Mouse (Mus musculus) midbrain, embryonic 12.5 days (tissue): ENCODE results near the gene Gm8126. TPM values are rescaled to one million over a fixed set of nuclear protein-coding genes. Genes with fewer than 3 reads are reported as not detected.
"Not testable (repeated sequence)": the region's sequence is repeated elsewhere in the genome, so short reads cannot be mapped to it uniquely, and the experiment has no call there.

Source experiments
- ATAC-seq: fragments of 200-750 bp; cut with Nextera tagmentation; 2 replicates; pipeline ENCODE4 v1.8.0; 2017; ENCODE audit warnings: low read depth, moderate TSS enrichment, moderate library complexity; ENCODE audit not compliant: low FRiP score
- H3K27ac ChIP-seq: fragments of 300-500 bp; sonication (generic); replicated peaks from 2 replicates; pipeline ENCODE4 v1.5.1; 2016; ENCODE audit warnings: mild to moderate bottlenecking
- H3K27me3 ChIP-seq: fragments of 300-500 bp; sonication (generic); 2 replicates; pipeline ENCODE4 v1.6.1; 2016; ENCODE audit warnings: mild to moderate bottlenecking
- H3K36me3 ChIP-seq: fragments of 300-500 bp; sonication (generic); 2 replicates; pipeline ENCODE4 v1.6.1; 2016
- H3K4me1 ChIP-seq: fragments of 300-500 bp; sonication (generic); 2 replicates; pipeline ENCODE4 v1.6.1; 2016
- H3K4me2 ChIP-seq: fragments of 300-500 bp; sonication (generic); replicated peaks from 2 replicates; pipeline ENCODE4 v1.6.1; 2016; ENCODE audit warnings: mild to moderate bottlenecking, moderate library complexity
- H3K4me3 ChIP-seq: fragments of 300-500 bp; sonication (generic); 2 replicates; pipeline ENCODE4 v1.5.1; 2016; ENCODE audit warnings: mild to moderate bottlenecking
- H3K9ac ChIP-seq: fragments of 300-500 bp; sonication (generic); replicated peaks from 2 replicates; pipeline ENCODE4 v1.6.1; 2016; ENCODE audit warnings: mild to moderate bottlenecking, moderate library complexity
- H3K9me3 ChIP-seq: fragments of 300-500 bp; sonication (generic); 2 replicates; pipeline ENCODE4 v1.6.1; 2016; ENCODE audit warnings: mild to moderate bottlenecking
- WGBS: fragments of 180-500 bp; shearing (Covaris S2); methylation state at CpG from one replicate; pipeline ENCODE4 v1.1.7; 2016; 5-methylcytosine and 5-hydroxymethylcytosine counted together
- polyA plus RNA-seq: library from polyadenylated mRNA; unstranded; fragments of >200 nt; fragmentation: Nextera tagmentation; extraction: Ambion mirVana; gene quantifications from 2 replicates; pipeline ENCODE4 v1.2.1, GENCODE M21; 2016

Gene Gm8126
- polyA plus RNA-seq, 1 experiment from 2014 or later, result not detected

GRCm38 (mm10) chr14:43277468-43277867 lies 19.0 kb downstream of the Gm8126 start:
- H3K9ac ChIP-seq, H3K9me3 ChIP-seq, H3K4me1 ChIP-seq, ATAC-seq, H3K27ac ChIP-seq, H3K4me3 ChIP-seq, H3K27me3 ChIP-seq, H3K4me2 ChIP-seq, H3K36me3 ChIP-seq: not testable (repeated sequence)
- 62% methylated on average over 2 of the region's 2 CpGs for WGBS

GRCm38 (mm10) chr14:43278146-43278545 lies 19.7 kb downstream of the Gm8126 start:
- H3K27ac ChIP-seq, H3K4me2 ChIP-seq, H3K9me3 ChIP-seq, H3K27me3 ChIP-seq, ATAC-seq, H3K36me3 ChIP-seq, H3K9ac ChIP-seq, H3K4me3 ChIP-seq, H3K4me1 ChIP-seq: not testable (repeated sequence)
- WGBS, result 73% methylated on average over 4 of the region's 4 CpGs

- H3K9ac ChIP-seq, H3K36me3 ChIP-seq, H3K4me1 ChIP-seq, H3K27me3 ChIP-seq, H3K4me2 ChIP-seq, H3K4me3 ChIP-seq, H3K27ac ChIP-seq, ATAC-seq, H3K9me3 ChIP-seq: not testable (repeated sequence)
- WGBS, result 83% methylated on average over 3 of the region's 3 CpGs
Observed at GRCm38 (mm10) chr14:43278681-43279080, 20.2 kb downstream of the Gm8126 start.

- not testable (repeated sequence) for H3K27ac ChIP-seq, H3K27me3 ChIP-seq, H3K4me2 ChIP-seq, H3K36me3 ChIP-seq, H3K4me1 ChIP-seq, H3K4me3 ChIP-seq, H3K9me3 ChIP-seq, H3K9ac ChIP-seq, ATAC-seq
- 79% methylated on average over 3 of the region's 3 CpGs for WGBS
Observed at GRCm38 (mm10) chr14:43293503-43293902, 35.1 kb downstream of the Gm8126 start, which contains the start of gene Gm8127. Gm8127 (minus strand) TSS chr14:43293832.

Other genes starting within 250 kb of the Gm8126 start
- gene Gm10376, start 243.0 kb upstream of the Gm8126 start, polyA plus RNA-seq, result not detected in 2 replicates
- not detected in 2 replicates for gene Gm8094, start 182.0 kb upstream of the Gm8126 start, polyA plus RNA-seq
- gene Gm8104, start 158.0 kb upstream of the Gm8126 start, polyA plus RNA-seq, result not detected in 2 replicates
- not detected in 2 replicates for gene Gm7233, start 78.8 kb upstream of the Gm8126 start, polyA plus RNA-seq
- not detected in 2 replicates for gene Gm8122, start 23.3 kb upstream of the Gm8126 start, polyA plus RNA-seq
- not detected in 2 replicates for gene Gm9732, start 16.4 kb downstream of the Gm8126 start, polyA plus RNA-seq
- not detected in 2 replicates for gene Gm8127, start 35.2 kb downstream of the Gm8126 start, polyA plus RNA-seq
- not detected in 2 replicates for gene 1700001F09Rik, start 89.2 kb downstream of the Gm8126 start, polyA plus RNA-seq
- gene Gm8138, start 157.7 kb downstream of the Gm8126 start, polyA plus RNA-seq, result not detected in 2 replicates